Mouse (Mus musculus): ENCODE data around the gene 1700009N14Rik.

Gene 1700009N14Rik

DNA sequence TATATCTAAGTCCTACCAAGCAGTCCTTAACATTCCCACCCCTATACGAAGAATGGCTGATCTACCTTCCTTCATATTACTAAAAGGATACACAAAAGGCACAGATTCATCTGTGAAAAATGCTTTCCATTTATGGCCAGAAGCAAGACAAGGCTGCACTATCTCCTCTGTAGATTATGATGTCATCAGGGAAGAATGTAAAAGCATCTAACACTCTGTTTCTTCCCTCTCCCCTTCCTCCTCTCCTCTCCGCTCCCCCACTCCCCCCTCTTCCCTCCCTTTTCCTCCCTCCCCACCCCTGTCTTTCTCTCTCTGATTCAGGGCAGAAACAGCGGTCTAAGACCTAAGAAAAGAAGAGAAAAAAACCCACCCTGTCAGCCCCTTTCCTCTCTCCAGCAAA, at the start of gene 1700009N14Rik:
1700009N14Rik (plus strand) TSS at position 227 of the 400 bp plus-strand sequence.
- no peak for DNase-seq (ENCODE audit: low read depth)

DNA sequence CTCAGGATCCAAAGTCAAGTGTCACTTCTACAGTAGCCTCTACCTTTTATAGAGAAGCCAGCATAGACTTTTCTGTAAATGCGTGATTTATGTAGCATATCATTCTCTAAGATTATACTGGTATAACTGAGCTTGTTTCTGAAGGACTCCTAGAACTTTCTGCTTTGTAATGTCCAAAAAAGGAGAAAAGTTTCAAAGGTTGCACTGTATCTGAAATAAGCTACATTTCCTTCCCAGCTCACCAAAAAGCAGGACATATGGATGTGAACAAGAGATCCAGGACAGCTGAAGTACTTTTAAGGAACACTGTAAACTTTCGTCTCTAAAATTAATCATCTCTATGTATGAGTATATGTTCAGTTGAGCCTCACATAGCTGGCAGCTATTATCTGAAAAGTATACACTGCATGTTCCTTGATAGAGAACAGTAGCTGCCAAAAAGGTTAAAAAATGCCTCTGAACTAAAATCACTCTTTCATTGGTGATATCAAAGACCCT, 12.2 kb upstream of the 1700009N14Rik start:
- no peak for DNase-seq (ENCODE audit: low read depth)

GRCm38 (mm10) chr4:39474291-39474690, 24.2 kb downstream of the 1700009N14Rik start:
- DNase-seq (ENCODE audit: low read depth), result no peak

- no peak for DNase-seq (ENCODE audit: low read depth)
These were observed 36.3 kb downstream of the 1700009N14Rik start for GRCm38 (mm10) chr4:39486393-39486792.

- DNase-seq (ENCODE audit: low read depth), result no peak
These were observed 43.5 kb downstream of the 1700009N14Rik start for GRCm38 (mm10) chr4:39493596-39493995.

- DNase-seq (ENCODE audit: low read depth), result no peak
These were observed 45.8 kb downstream of the 1700009N14Rik start for GRCm38 (mm10) chr4:39495875-39496274.

Measured in induced T-regulatory cell, adult 2 months (primary cell).